22 mouse cellular contexts compared by ENCODE assay signal in the genomic region with DNA sequence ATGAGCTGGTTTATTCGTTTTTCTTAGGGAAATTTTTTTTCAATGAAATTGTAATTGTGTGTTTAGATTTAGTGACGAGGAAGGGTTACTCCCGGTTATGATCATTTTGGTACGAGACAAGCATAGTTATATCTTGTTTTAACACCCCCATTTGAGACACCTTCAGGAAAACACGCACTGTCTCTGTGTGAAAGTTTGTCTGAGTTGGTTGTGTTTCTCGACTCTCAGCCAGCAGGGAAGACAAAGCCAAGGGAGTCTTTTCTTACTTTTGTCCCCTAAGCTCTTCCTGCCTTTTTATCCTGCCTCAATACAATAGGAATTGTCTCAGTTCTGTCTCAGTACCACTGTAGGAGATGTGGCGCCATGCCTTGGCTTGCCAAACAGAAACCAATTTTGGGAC.
"Had no signal": no experiment of that assay in that cellular context is flagged by ENCODE, and none has a peak within 500 bp of the region (broad histone marks: within the 10 kb centered on the region; RNA-seq: fewer than 3 reads in every experiment).

No protein-coding gene starts in this region.

- DNase-seq: heart, postnatal 10 days; heart, postnatal 14 days; heart, postnatal 36 days; heart, postnatal 4 days; kidney, adult 11 months; kidney, adult 18-20 months; kidney, adult 2 months; kidney, adult 8-10 months; kidney, adult 9 months; kidney, postnatal 10 days; kidney, postnatal 14 days; kidney, postnatal 25 days; kidney, postnatal 36 days; kidney, postnatal 4 days; layer of hippocampus, adult 9-11 months; layer of hippocampus, postnatal 36 days had no signal

- ATAC-seq: hindbrain, embryonic 16.5 days; hindbrain, postnatal 0 days; inflammation-experienced regulatory T-cells, adult 6 months; intestine, embryonic 15.5 days; intestine, embryonic 16.5 days; intestine, postnatal 0 days had no signal
